Mouse (Mus musculus) telencephalon, adult 2 months (tissue): Measurements from ENCODE around the gene Vmn1r90.
"Not testable (repeated sequence)": the region's sequence is repeated elsewhere in the genome, so short reads cannot be mapped to it uniquely, and the experiment has no call there.

ENCODE experiments used
- DNase-seq: peaks from one replicate; pipeline ENCODE4 v3.0.0-alpha.2; 2011; ENCODE audit warnings: low read depth, low spot score

Gene Vmn1r90

DNA sequence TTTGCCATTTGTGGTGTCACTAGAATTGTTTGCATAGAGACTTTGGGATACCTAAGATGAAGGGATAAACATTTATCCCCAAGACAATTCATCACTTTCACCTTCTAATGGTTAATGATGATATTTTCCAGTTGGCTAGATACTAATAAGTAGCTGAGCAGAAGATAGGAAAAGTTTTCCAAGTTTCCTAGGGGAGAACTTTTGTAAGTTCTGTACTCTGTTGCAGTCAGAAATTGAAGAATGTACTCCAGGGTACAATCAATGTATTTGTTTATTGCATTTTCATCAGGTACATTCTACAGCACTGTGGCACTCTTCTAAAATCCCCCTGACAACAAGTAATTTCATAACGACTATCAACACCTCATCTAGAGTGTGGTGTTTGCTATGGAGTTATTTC is at the start of gene Vmn1r90:
Vmn1r90 (minus strand) TSS at position 101 of the 400 bp plus-strand sequence.
- no peak for DNase-seq

GRCm38 (mm10) chr7:14593009-14593408 is 29.7 kb upstream of the Vmn1r90 start:
- not testable (repeated sequence) for DNase-seq

DNA sequence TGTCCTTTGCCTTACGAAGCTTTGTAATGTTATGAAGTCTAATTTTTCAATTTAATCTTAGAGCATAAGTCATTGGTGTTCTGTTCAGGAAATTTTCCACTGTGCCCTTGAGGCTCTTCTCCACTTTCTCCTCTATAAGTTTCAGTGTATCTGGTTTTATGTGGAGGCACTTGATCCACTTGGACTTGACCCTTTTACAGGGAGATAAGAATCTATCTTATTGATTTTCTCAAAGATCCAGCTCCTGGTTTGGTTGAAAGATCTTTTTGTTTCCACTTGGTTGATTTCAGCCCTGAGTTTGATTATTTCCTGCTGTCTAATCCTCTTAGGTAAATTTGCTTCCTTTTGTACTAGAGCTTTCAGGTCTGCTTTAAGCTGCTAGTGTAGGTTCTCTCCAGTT is 11.0 kb downstream of the Vmn1r90 start:
- no peak for DNase-seq

DNA sequence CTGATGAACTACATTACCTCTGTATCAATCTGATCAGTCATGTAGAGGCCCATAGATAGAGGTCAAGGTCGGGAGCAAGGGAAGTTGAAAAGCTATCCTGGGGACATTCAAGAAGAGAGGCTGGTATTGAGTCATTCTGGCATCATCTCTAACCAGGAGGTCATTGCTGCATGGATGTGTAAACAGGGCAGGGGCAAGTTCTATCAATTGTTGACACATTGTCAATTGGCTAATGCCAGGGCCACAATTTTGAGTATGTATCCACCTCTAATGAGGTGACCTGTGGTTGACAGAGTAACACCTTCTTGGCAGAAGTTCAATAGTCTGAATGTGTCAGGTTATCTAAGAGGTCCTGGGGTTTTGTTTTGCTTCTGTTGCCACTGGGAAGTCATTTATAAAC is 38.0 kb downstream of the Vmn1r90 start:
- no peak for DNase-seq

DNA sequence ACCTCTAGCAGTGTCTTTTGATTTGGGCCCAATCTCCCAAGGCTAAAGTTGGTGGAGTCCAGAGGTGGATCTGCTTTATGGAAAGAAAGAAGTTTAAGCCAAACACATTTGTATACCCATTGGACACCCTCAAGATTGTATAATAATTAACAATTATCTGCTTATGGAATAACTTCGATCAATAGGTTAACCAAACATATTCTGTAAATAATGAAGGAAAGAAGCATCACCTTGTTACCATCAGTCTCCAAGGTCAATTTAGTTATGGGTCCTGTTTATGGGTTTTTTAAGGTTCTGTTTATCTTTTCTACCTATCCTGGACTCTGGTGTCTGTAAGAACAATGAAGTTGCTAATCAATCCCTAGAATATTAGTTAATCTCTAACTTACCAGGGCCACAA is 40.7 kb downstream of the Vmn1r90 start:
- no peak for DNase-seq

GRCm38 (mm10) chr7:14518301-14518700 is 45.0 kb downstream of the Vmn1r90 start:
- DNase-seq, result no peak
